Mouse (Mus musculus) granulocyte monocyte progenitor cell, adult 5-6 weeks (primary cell): ENCODE results near the gene Fgfr2. TPM values are rescaled to one million over a fixed set of nuclear protein-coding genes. Genes with fewer than 3 reads are reported as not detected.

Experiments used
- ATAC-seq: replicated peaks from 2 replicates; pipeline ENCODE4 v1.8.0; 2016; ENCODE audit warnings: mild to moderate bottlenecking, moderate TSS enrichment, inconsistent platforms; ENCODE audit not compliant: poor library complexity, severe bottlenecking
- total RNA-seq, 2 experiments: library from RNA; stranded (forward) in 1 of 2; stranded (reverse) in 1 of 2; fragments of 200-712, 200-1000 nt in 1 of 2; fragments of >200 nt in 1 of 2; fragmentation: Nextera tagmentation in 1 of 2; gene quantifications; 2 replicates each; pipeline ENCODE4 v1.2.3; 2014 to 2017

Fgfr2 gene
- total RNA-seq, 2 experiments from 2014 or later: not detected

DNA sequence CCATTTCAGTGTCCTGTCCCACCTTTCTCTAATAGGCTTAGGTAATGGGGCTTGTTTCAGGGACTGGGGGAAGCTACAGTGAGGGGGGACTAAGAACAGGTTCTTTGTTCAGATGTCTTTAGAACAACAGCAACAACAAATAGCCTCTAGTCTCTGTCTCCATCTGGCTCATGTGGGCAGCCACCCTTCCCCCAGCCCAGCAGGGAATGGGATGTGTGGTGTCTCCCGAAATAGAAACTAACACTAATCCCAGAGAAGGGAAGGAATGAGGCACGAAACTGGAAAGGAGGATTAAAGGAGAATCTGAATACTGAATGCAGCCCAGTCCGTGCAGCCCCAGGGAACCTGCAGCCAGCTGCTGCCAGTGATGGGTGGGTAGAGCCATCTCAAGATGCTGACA is 2235.2 kb downstream of the Fgfr2 start:
- no peak for ATAC-seq

DNA sequence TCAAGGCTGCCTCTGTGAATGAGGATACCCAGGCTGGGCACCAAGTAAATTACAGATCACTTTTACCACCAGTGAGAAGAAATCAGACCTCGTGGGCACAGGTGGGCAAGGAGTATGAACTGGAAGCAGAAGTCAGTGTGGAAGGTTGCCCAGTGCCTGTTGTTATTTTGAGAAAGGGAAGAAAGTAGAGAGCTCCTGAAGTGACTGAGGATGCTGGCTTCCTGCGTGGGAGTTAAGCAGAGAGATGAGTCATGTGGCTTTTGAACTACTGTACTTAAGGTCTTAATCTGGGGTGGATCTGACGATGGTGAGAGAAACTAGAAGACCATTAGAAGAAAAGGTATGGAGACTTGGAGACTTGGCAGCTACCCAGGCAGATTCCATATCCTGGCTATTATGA is 2236.9 kb downstream of the Fgfr2 start:
- no peak for ATAC-seq

DNA sequence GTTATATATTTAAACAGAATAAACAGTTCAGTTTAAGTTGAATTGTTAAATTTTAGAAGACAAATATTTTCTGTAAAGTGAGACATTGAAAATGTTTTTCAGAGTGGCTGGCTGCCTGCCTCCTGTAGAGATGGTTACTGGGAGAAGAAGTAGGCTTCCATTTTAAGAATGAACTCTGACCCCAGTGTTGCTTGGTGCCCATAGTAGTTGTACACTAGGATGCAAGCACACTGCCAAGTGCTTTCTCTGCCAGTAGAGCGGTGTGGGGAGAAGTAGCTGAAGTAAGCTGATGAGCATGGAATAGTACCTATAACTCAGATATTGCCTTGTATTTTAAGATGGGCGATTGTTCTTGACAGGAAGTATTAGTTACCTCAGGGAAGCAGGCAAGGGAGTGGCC is 2239.0 kb downstream of the Fgfr2 start:
- ATAC-seq: no peak

DNA sequence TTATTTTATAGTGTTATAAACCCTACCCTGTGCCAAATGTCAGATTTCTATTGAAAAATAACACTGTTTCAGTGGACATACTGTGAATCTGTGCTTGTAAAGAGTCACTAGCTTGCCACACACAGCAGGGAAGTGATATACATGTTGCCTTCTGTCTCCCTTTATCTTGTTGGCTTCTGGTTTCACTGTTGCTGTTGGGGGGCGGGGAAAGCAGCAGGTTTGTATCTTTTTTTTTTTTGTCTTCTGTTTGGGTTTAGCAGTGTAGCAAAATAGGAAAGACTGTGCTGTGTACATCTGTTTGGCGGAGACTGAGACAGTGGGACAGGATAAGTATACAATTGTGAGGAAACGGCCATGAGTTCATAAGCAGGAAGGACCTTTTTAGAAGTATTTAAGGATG is 2255.9 kb downstream of the Fgfr2 start:
- ATAC-seq: peak; percentile 21; the same call in 1 of the 2 replicates

DNA sequence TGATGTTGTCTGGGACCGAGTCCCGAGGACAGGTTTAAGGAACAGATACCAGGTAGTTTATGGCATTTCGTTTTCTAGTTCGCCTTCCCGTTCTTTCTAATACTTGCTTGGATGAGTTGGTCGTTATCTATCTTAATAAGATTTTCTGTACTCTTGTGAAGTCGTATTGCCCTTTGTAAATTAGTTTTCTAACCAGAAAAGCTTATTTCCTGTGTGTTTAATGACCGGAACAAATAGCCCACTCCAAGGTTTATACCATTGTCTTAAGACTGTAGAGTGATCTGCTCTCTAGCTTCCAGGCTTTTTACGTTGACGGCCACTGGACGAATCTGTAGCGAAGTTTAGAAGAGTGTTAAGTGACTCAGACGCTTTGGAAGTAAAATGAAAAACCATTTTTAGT is 2256.5 kb downstream of the Fgfr2 start:
- peak; percentile 13 for ATAC-seq

DNA sequence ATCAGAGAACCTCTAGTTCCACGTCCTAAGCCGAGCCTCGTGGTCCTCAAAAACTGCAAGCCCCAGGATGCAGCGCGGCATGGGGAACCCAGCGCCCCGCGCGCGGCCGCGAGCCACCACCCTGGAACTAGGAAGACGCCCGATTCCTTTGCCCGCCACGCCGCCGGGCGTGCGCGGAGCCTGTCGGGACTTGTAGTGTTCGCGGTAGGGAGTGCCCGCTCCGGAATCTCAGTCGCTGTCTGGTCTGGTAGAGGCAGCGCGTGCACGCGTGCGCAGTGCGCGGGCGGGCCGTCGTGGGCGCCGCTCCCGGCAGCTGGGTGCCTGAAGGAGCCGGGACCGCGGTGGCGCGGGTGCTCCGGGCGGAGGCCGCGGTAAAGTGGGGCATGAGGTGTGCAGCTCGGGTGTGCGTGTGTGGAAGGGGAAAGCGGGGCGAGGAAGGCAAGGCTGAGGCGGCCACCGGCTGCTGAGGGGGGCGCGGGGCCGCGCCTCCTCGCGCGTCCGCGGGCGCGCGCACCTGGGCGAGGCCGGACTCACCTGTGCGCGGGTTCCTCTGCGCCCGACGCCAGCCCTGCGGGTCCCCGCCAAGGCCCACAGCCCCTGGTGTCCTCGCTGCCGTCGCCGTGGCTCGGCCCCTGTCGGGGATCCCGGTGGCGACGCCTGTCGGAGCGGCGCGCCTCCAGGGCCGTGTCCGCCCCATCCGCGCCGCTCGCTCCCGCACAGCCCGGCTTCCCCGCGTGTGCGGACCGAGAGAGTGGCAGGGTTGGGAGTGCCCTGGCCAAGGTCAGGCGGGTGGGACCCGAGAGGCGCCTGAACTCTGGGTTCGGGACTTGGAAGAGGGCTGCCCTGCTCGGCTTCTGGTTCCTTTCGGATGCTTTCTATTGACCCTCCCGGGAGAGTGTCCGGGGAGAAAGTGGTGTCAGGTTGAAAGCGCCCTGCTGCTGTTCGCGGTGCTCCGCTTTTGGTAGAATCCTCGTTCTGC is 2257.2 kb downstream of the Fgfr2 start, which contains the start of gene Plekha1:
Gene Plekha1, plus strand, starts transcription at position 144 of the 979 bp plus-strand sequence.
- ATAC-seq: peak; percentile 96

DNA sequence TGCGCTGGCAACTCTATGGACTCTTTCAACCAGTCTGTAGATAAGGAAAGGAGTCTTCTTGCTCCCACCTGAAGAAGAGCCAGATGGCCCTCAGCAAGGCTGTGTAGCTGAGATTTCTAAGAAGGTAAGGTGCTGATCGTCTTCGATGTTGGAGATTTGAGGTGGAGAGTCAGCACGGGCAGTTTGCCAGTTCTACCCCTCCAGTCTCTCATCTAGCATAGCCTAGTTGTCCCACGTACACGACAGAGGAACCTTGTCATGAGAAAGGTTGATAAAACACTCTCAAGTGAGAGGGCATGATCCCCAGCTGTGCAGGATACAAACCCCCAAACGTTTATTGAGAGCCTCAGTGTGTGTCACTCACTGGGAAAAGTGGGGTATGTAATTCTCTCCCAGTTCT is 2258.4 kb downstream of the Fgfr2 start:
- ATAC-seq: no peak

DNA sequence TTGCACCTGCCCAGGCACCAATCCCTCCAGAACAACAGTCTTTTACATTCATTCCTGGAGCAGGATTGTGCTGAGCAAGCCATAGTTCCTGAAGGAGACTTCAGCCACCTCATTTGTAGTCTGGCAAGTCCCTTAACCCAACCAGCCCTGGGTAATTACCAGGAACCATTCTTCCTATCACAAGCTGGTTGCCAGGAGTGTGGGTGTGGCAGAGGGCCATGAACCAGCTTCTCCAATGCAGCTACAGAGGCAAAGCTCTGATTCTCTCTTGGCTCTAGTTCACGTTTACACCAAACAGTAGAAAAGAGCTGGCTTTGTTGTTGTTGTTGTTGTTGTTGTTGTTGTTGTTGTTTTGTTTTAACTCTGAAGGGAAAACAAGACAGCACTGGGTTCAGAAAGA is 2260.6 kb downstream of the Fgfr2 start:
- no peak for ATAC-seq

DNA sequence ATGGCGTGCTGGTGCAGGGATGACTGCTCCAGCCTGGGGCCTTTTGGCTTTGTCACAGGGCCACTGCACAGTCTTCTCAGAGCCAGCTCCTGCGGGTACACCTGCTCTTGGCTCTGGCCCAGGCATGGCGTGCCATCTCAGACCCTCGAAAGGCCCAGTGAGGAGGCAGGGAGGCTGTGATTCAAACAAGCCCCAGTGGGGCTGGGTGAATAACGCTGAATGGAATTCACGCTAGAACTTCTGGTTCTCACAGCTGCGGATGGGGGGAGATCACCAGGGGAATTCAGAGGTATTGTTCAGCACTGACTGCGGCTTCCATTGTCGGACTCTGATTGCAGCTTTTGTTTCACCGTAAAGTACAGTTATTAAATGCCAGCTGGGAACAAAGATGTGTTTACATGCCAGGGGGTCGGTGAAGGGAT is 2262.4 kb downstream of the Fgfr2 start:
- ATAC-seq: no peak

DNA sequence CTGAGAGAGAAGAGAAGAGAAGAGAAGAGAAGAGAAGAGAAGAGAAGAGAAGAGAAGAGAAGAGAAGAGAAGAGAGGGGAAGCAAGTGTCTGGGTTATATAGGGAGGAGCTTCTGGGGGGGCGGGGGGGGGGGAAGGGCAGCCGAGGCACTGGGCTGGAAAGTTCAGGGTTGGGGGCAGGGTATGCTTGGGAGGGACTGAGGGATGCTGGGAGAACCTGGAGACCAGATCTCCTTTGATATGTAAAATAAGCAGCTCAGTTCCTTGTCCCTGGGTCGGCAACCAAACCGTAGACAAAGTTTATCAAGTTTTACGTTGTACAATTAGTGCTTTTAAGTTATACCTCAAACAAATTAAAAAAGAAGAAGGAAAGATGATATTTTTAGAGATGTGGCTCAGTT is 2263.2 kb downstream of the Fgfr2 start:
- no peak for ATAC-seq

DNA sequence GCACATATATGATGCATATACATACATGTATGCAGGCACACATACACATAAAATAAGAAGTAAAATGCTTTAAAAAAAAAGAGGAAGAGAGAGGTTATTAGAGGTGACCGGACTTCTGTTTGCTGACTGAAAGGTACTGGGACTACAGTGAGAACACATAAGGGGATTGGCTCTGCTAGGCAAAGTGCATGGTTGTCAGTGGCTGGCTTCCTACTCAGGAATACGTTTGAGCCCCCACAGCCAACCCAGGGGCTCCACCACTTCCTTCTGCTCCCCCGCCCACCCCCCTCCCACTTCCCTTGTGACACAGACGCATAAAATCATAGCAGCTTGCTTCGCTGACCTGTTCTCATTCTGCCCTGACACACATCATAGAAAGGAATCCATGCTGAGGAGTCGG is 2265.2 kb downstream of the Fgfr2 start:
- peak; percentile 99 for ATAC-seq

DNA sequence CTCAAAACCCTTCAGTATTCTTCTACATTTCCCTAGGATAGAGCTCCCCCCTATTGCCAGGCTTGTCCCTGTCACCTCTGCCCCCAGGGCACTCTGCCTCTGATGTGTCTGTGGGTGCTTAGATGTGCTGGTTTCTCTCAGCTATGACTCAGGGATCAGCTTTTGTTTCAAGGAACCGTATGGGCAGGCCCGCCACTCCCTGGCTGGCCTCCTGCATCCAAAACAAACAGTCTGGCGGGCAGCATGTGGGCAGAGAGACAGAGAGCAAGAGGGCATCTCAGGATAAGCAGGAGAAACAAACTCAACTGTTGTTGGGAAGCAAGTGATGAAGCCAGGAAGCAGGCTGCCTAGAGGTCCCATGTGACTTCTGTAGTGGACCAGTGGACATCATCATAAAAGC is 2267.5 kb downstream of the Fgfr2 start:
- ATAC-seq: no peak

DNA sequence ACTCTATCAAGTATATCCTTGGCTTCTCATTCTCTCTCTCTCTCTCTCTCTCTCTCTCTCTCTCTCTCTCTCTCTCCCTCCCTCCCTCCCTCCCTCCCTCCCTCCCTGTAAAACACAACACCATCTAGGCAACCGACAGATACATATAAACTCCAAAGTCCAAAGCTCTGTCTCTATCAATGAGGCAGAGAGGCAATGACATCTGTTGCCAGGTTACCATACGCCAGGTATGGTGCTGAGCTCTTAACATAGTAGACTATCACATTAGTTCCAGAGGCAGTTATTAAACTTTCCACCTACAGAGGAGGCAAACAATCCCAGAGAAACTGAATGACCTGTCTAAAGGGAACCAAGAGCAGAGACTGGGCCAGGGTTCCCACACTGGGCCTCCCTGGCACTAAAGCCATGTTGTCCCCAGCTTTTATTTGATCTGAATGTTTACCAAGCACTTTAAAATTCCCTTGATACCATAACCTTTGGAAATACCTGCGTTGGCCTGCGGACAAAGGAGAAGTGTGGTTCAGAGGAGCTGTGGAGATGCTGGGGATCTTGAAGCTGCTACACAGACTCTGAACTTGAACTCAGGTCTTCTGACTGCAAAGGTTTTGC is 2268.4 kb downstream of the Fgfr2 start:
- no peak for ATAC-seq

DNA sequence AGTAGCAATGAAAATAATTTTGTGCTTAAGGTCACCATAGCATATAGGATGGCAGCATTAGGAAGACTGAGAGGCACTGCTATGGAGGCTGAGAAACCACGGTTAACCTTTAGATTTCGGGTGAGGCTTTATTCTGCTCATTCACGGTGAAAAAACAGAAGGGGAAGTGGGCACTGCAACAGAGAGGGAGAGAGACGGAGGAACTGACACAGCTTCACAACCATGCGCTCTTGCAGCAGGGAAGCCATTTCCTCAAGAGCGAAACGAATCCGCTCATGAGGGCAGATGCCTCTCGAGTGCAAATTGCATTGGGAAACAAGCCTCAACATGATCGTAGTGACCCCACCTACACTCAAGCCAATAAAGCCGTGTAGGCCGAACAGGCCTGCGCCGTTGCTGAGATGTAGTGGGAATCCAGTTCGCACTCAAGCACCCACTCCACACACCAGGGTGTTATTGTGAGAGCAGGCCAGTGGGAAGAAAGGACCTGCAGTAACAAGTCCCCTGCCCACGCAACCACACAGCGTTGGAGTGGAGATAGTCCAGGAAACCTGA is 2275.9 kb downstream of the Fgfr2 start:
- ATAC-seq: peak; percentile 99

DNA sequence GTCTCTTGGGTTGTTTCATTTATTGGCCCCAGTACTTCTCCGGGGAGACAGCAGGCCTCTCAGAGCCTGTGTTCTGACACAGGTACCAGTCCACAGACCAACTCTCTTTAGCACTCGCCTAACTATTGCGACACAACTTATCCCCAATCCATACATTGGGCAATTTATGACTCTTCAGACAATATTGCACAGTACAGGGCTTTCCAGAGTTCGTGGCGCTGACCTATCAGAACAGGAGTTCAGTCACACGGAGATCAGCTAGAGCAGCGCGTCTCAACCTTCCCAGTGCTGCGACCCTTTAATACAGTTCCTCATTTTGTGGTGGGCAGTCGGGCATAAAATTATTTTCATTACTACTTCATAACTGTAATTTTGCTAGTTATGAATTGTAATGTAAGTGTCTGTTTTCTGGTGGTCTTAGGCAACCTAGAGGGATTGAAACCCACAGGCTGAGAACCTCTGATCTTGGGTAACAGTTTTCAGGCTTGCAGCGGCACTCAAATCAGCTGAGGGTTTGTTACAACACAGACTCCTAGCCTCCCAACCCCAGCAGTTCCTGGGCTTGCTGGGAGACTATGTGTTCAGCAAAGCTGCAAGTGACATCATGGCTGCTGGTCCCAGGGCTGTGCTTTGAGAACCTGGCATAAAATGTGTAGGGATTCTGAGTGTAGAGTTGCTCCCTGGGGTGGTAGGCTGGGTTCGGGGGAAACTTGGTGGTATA is 2283.6 kb downstream of the Fgfr2 start:
- peak; percentile 95 for ATAC-seq

DNA sequence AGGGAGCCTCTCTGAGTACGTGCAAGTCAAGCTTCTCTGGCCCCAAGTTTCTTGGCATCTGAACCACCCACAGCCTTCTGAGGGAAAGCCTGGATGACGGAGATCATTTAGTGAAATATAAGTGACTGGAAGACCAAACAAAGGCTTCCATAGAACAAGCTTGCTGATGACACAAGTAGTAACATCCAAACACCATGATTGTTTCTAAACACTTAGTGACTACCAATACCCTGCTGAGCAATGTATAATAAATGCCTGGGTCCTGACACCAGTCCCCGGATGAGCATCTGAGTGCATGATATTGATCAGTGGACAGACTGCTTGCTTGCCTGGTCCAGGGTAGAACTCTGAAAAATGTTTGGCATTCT is 2284.5 kb downstream of the Fgfr2 start:
- no peak for ATAC-seq

DNA sequence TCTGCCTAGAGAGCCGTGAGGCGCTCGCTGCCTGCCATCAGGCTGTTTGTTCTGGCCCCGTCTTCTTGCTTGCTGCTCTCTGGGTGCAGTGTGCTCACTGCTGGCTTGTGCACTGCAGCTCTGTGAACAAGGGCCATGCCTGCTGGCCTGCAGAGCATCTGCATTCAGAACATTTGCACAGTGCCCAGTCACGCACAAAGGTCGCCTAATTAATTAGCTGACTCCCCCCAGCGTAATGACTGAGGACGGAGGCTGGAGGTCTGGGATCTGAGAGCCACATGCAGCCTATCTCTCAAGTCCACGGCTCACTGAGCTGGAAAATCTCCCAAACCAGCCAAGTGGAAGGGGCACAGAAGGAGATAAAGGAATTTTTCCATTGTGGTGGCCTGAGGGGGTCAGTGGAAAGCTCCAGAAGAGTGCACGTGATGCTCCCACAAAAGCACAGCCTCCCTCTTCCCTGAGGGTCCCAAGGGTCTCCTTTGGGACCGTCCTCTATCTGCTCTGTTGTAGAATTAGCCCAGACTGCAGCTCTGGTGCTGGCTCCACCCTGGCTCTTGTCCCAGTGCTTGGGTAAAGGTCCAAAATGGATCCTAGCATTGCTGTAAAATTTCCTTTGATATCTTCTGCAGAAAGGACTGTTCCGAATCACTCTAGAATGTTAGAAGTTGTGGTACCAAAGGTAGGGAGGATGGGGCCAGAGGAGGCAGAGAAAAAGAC is 2285.1 kb downstream of the Fgfr2 start:
- no peak for ATAC-seq

DNA sequence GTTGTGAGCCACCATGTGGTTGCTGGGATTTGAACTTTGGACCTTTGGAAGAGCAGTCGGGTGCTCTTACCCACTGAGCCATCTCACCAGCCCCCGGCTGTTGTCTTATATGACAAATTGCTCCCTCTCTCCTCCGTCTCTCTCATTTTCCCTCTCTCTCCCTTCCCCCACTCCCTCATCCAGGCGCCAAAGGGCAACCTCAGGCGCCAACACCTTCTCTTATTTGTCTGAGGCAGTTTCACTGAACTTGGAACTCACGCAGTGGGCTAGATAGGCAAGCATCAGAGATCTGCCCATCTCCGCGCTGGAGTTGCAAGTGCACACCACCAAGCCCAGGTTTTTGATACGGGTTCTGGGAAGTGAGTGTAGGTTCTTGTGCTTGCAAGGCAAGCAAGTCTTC is 2287.1 kb downstream of the Fgfr2 start:
- no peak for ATAC-seq

DNA sequence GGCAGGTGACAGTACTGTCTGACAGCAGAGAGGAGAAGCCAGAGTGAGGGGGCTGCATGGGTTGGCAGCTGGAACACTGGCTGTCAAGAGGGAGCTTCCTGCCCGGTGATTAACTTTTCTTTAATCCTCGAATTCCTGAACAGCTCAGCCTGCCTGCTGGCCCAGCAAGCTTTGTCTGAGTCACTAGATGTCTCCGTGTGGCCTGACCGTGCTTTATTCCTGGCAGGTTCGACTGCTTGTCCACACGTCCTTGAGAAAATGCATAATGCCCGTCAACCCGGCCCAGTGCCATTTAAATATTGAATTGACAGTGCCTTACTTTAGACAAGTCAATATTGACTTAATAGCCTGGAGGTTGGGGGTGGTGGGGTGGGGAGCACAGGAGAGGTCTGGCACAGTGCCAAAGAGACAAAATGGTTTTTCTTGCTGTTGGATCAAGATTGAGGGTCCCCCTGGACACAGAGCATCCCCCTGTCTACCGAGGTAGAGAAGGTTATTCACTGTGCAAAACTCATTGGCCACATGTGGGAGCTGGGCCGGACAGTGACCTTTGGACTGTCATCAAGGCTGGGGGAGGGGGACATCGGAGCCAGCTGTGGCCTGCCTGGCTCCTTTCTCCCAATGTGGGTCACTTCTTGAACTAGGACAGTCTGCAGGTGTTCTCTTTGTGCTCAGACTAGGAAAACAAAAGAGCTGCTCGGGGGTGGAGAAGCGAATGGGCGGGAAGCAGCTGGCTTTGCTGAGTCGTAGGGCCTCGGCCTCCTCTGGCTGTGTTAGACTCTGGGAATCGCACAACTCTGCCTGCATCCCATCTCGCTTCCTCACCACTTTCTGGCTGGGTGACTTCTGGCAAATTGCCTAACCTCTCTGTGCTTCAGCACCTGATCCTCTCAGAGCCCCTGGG is 2287.9 kb downstream of the Fgfr2 start:
- ATAC-seq: no peak
